Mouse (Mus musculus): Measurements from ENCODE around the gene Ptpru. TPM values are rescaled to one million over a fixed set of nuclear protein-coding genes. Genes with fewer than 3 reads are reported as not detected.

Ptpru gene
- polyA plus RNA-seq, 1 experiment from 2014 or later = 25.2 TPM

GRCm38 (mm10) chr4:131826905-131827304 is 11.2 kb downstream of the Ptpru start:
- no peaks in the 10 kb centered on the region for H3K36me3 ChIP-seq (ENCODE audit: control insufficient read depth, insufficient read depth, low read length)
- peak; percentile 52 for ATAC-seq (ENCODE audit: low FRiP score, low TSS enrichment)
- H3K27ac ChIP-seq (ENCODE audit: low read depth, low read length) = peak overlapping the region; percentile 7; the same call in 1 of the 2 replicates
- no peaks in the 10 kb centered on the region for H3K27me3 ChIP-seq (ENCODE audit: control insufficient read depth, insufficient read depth, low read length)
- 21% methylated on average over 6 of the region's 6 CpGs for WGBS
- no peak overlapping the region for H3K4me3 ChIP-seq (ENCODE audit: low read length)
- no peaks in the 10 kb centered on the region for H3K9me3 ChIP-seq (ENCODE audit: control insufficient read depth, low read length)
- no peak overlapping the region for H3K9ac ChIP-seq (ENCODE audit: low read depth, low read length)
- no peak overlapping the region for H3K4me2 ChIP-seq (replicated peaks; ENCODE audit: low read depth, low read length)
- H3K4me1 ChIP-seq (ENCODE audit: control insufficient read depth, insufficient read depth, low read length) = 0 out of 2 replicates have a peak, but pooled peaks cover 6% of the 10 kb centered on the region

DNA sequence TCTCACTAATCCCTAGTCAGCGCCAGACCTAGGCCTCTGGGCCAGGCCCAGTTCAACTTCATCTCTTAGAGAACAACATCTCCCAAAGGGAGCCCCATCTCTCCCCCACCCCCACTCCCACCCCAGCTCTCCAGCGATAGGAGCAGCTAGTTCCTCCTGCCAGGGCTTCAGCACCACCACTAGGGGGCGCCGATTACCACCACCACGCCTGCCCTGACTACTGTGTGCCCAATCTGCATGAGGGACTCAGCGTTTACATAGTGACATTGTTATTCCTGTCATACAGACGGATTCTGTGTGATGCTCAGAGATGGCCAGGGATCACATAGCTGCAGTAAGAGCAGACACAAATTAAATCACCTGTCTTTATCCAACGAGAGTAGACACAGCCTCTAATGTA is 12.3 kb downstream of the Ptpru start:
- 46% methylated on average over 8 of the region's 8 CpGs for WGBS
- H3K9ac ChIP-seq (ENCODE audit: low read depth, low read length) = no peak overlapping the region

GRCm38 (mm10) chr4:131824939-131825338 is 13.1 kb downstream of the Ptpru start:
- no peak overlapping the region for H3K27ac ChIP-seq (ENCODE audit: low read depth, low read length)

More for the DNA sequence above, 12.3 kb downstream of the Ptpru start:
- no peak for ATAC-seq (ENCODE audit: low FRiP score, low TSS enrichment)
- no peaks in the 10 kb centered on the region for H3K9me3 ChIP-seq (ENCODE audit: control insufficient read depth, low read length)
- no peaks in the 10 kb centered on the region for H3K36me3 ChIP-seq (ENCODE audit: control insufficient read depth, insufficient read depth, low read length)
- H3K4me2 ChIP-seq (replicated peaks; ENCODE audit: low read depth, low read length) = no peak overlapping the region
- peaks cover 6% of the 10 kb centered on the region; the same call in 1 of the 2 replicates for H3K4me1 ChIP-seq (ENCODE audit: control insufficient read depth, insufficient read depth, low read length)
- H3K27me3 ChIP-seq (ENCODE audit: control insufficient read depth, insufficient read depth, low read length) = no peaks in the 10 kb centered on the region
- no peak overlapping the region for H3K27ac ChIP-seq (ENCODE audit: low read depth, low read length)
- no peak overlapping the region for H3K4me3 ChIP-seq (ENCODE audit: low read length)

DNA sequence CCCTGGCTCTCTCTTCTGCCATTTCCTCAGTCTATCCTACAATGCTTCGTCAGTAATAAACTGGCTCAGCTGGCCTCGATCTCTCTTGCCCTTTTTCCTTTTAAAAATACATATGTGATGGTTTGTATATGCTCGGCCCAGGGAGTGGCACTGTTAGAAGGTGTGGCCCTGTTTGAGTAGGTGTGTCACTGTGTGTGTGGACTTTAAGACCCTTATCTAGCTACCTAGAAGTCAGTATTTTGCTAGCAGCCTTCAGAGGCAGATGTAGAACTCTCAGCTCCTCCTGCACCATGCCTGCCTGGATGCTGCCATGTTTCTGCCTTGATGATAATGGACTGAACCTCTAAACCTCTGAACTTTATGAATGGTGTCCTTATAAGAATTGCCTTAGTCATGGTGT is 15.5 kb downstream of the Ptpru start:
- ATAC-seq (ENCODE audit: low FRiP score, low TSS enrichment) = no peak
- H3K27me3 ChIP-seq (ENCODE audit: control insufficient read depth, insufficient read depth, low read length) = no peaks in the 10 kb centered on the region
- peaks cover 2% of the 10 kb centered on the region; the same call in 1 of the 2 replicates for H3K4me1 ChIP-seq (ENCODE audit: control insufficient read depth, insufficient read depth, low read length)
- WGBS = 90% methylated on average over 3 of the region's 3 CpGs
- H3K9ac ChIP-seq (ENCODE audit: low read depth, low read length) = no peak overlapping the region; the same call in 1 of the 2 replicates
- no peaks in the 10 kb centered on the region for H3K9me3 ChIP-seq (ENCODE audit: control insufficient read depth, low read length)
- no peaks in the 10 kb centered on the region for H3K36me3 ChIP-seq (ENCODE audit: control insufficient read depth, insufficient read depth, low read length)
- H3K4me2 ChIP-seq (replicated peaks; ENCODE audit: low read depth, low read length) = no peak overlapping the region
- no peak overlapping the region for H3K27ac ChIP-seq (ENCODE audit: low read depth, low read length)
- H3K4me3 ChIP-seq (ENCODE audit: low read length) = no peak overlapping the region

More at GRCm38 (mm10) chr4:131824939-131825338, 13.1 kb downstream of the Ptpru start:
- 58% methylated on average over 3 of the region's 3 CpGs for WGBS
- no peak overlapping the region for H3K4me3 ChIP-seq (ENCODE audit: low read length)
- no peak overlapping the region for H3K4me2 ChIP-seq (replicated peaks; ENCODE audit: low read depth, low read length)
- H3K36me3 ChIP-seq (ENCODE audit: control insufficient read depth, insufficient read depth, low read length) = no peaks in the 10 kb centered on the region
- peaks cover 6% of the 10 kb centered on the region; the same call in 1 of the 2 replicates for H3K4me1 ChIP-seq (ENCODE audit: control insufficient read depth, insufficient read depth, low read length)
- no peak overlapping the region for H3K9ac ChIP-seq (ENCODE audit: low read depth, low read length)
- ATAC-seq (ENCODE audit: low FRiP score, low TSS enrichment) = no peak
- no peaks in the 10 kb centered on the region for H3K9me3 ChIP-seq (ENCODE audit: control insufficient read depth, low read length)
- H3K27me3 ChIP-seq (ENCODE audit: control insufficient read depth, insufficient read depth, low read length) = no peaks in the 10 kb centered on the region

DNA sequence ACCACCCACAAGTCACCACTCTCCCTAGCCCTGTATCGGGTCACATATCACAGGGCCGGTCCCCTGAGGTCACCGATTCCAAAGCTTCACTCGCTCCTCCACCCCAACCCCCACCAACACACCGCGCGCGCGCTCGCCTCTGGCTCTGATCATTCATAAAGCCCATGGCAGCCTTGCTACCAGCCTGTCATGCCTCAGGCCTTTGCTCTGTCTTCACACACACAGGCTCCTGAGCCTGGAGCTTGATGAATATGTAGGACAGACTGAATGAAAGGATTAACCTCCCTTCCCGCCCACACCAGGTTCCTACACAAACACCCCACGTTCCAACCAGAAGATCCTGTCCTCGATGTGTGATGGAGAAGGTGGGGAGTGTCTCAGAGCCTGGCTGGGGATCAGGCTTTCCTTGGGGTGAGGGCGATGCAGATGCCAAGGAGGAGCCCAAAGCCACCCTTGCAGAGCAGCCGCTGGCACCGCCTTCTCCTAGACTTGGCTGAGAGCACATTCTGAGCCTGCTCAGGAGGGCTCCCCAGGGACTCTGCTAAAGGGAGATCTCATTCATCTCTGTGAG is 16.8 kb downstream of the Ptpru start:
- no peak overlapping the region for H3K27ac ChIP-seq (ENCODE audit: low read depth, low read length)
- H3K9ac ChIP-seq (ENCODE audit: low read depth, low read length) = no peak overlapping the region
- ATAC-seq (ENCODE audit: low FRiP score, low TSS enrichment) = no peak
- WGBS = 42% methylated on average over 16 of the region's 16 CpGs
- no peaks in the 10 kb centered on the region for H3K9me3 ChIP-seq (ENCODE audit: control insufficient read depth, low read length)
- H3K4me2 ChIP-seq (replicated peaks; ENCODE audit: low read depth, low read length) = no peak overlapping the region
- no peaks in the 10 kb centered on the region for H3K27me3 ChIP-seq (ENCODE audit: control insufficient read depth, insufficient read depth, low read length)
- H3K4me1 ChIP-seq (ENCODE audit: control insufficient read depth, insufficient read depth, low read length) = peaks cover 2% of the 10 kb centered on the region; the same call in 1 of the 2 replicates
- no peak overlapping the region for H3K4me3 ChIP-seq (ENCODE audit: low read length)
- no peaks in the 10 kb centered on the region for H3K36me3 ChIP-seq (ENCODE audit: control insufficient read depth, insufficient read depth, low read length)

DNA sequence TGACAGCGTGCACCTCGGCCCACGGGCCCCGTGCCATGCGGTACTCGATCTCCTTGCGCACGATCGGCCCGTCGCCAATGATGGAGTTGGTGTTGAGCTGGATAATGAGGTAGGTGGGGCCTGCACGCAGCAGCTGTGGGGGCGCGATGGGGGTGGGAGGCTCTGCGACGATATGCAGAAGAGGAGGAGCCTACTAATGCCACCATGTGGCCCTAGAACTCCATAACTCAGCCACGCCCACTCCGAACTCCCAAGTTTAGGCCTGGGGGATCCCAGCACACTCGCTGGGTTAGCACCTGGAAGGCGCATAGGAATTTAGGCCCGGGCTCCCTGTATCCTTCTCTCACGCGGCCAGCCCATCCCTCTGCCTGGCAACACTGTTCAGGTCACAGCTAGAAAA is 19.2 kb downstream of the Ptpru start:
- no peak overlapping the region for H3K4me3 ChIP-seq (ENCODE audit: low read length)
- no peak overlapping the region for H3K27ac ChIP-seq (ENCODE audit: low read depth, low read length)
- H3K27me3 ChIP-seq (ENCODE audit: control insufficient read depth, insufficient read depth, low read length) = no peaks in the 10 kb centered on the region
- no peaks in the 10 kb centered on the region for H3K9me3 ChIP-seq (ENCODE audit: control insufficient read depth, low read length)
- H3K4me1 ChIP-seq (ENCODE audit: control insufficient read depth, insufficient read depth, low read length) = no peaks in the 10 kb centered on the region; the same call in 1 of the 2 replicates
- 62% methylated on average over 23 of the region's 23 CpGs for WGBS
- no peaks in the 10 kb centered on the region for H3K36me3 ChIP-seq (ENCODE audit: control insufficient read depth, insufficient read depth, low read length)
- H3K9ac ChIP-seq (ENCODE audit: low read depth, low read length) = no peak overlapping the region
- H3K4me2 ChIP-seq (replicated peaks; ENCODE audit: low read depth, low read length) = no peak overlapping the region
- no peak for ATAC-seq (ENCODE audit: low FRiP score, low TSS enrichment)

- H3K4me1 ChIP-seq (ENCODE audit: control insufficient read depth, insufficient read depth, low read length) = peaks cover 6% of the 10 kb centered on the region; the same call in 1 of the 2 replicates
- no peaks in the 10 kb centered on the region for H3K36me3 ChIP-seq (ENCODE audit: control insufficient read depth, insufficient read depth, low read length)
- no peak overlapping the region for H3K9ac ChIP-seq (ENCODE audit: low read depth, low read length)
- no peaks in the 10 kb centered on the region for H3K9me3 ChIP-seq (ENCODE audit: control insufficient read depth, low read length)
- ATAC-seq (ENCODE audit: low FRiP score, low TSS enrichment) = 0 out of 2 replicates have a peak, but pooled peaks have one; percentile 11
- no peak overlapping the region for H3K4me2 ChIP-seq (replicated peaks; ENCODE audit: low read depth, low read length)
- 60% methylated on average over 10 of the region's 10 CpGs for WGBS
- H3K27ac ChIP-seq (ENCODE audit: low read depth, low read length) = no peak overlapping the region
- no peak overlapping the region for H3K4me3 ChIP-seq (ENCODE audit: low read length)
- H3K27me3 ChIP-seq (ENCODE audit: control insufficient read depth, insufficient read depth, low read length) = no peaks in the 10 kb centered on the region
These were observed 22.3 kb downstream of the Ptpru start for GRCm38 (mm10) chr4:131815774-131816173.

- Histone ChIP-seq H3K27ac (ENCODE audit: low read depth, low read length) (no peak overlapping the region), H3K36me3 (ENCODE audit: control insufficient read depth, insufficient read depth, low read length) (no peaks in the 10 kb centered on the region), H3K27me3 (ENCODE audit: control insufficient read depth, insufficient read depth, low read length) (no peaks in the 10 kb centered on the region), H3K4me1 (ENCODE audit: control insufficient read depth, insufficient read depth, low read length) (peaks cover 6% of the 10 kb centered on the region; the same call in 1 of the 2 replicates), H3K9me3 (ENCODE audit: control insufficient read depth, low read length) (no peaks in the 10 kb centered on the region), H3K4me3 (ENCODE audit: low read length) (no peak overlapping the region), H3K9ac (ENCODE audit: low read depth, low read length) (no peak overlapping the region), H3K4me2 (replicated peaks; ENCODE audit: low read depth, low read length) (no peak overlapping the region)
- WGBS = 69% methylated on average over 10 of the region's 10 CpGs
- no peak for ATAC-seq (ENCODE audit: low FRiP score, low TSS enrichment)
These were observed 23.2 kb downstream of the Ptpru start for GRCm38 (mm10) chr4:131814869-131815268.

GRCm38 (mm10) chr4:131813798-131814197 is 24.3 kb downstream of the Ptpru start:
- no peaks in the 10 kb centered on the region for H3K9me3 ChIP-seq (ENCODE audit: control insufficient read depth, low read length)
- 88% methylated on average over 7 of the region's 7 CpGs for WGBS
- no peak for ATAC-seq (ENCODE audit: low FRiP score, low TSS enrichment)
- H3K27ac ChIP-seq (ENCODE audit: low read depth, low read length) = no peak overlapping the region
- no peaks in the 10 kb centered on the region for H3K27me3 ChIP-seq (ENCODE audit: control insufficient read depth, insufficient read depth, low read length)
- no peak overlapping the region for H3K4me3 ChIP-seq (ENCODE audit: low read length)
- no peak overlapping the region for H3K4me2 ChIP-seq (replicated peaks; ENCODE audit: low read depth, low read length)
- peaks cover 6% of the 10 kb centered on the region; the same call in 1 of the 2 replicates for H3K4me1 ChIP-seq (ENCODE audit: control insufficient read depth, insufficient read depth, low read length)
- H3K9ac ChIP-seq (ENCODE audit: low read depth, low read length) = no peak overlapping the region
- no peaks in the 10 kb centered on the region for H3K36me3 ChIP-seq (ENCODE audit: control insufficient read depth, insufficient read depth, low read length)

Measured in kidney, embryonic 14.5 days (tissue).